Mouse (Mus musculus) fibroblast of lung, adult 2 months (primary cell): Measurements from ENCODE around the gene Gm3327.
A peak's percentile ranks its signal among the peaks of the same experiment; 100 is the strongest.
"Not testable (repeated sequence)": the region's sequence is repeated elsewhere in the genome, so short reads cannot be mapped to it uniquely, and the experiment has no call there.

Source experiments
- DNase-seq: peaks from one replicate; pipeline ENCODE4 v3.0.0-alpha.2; 2011; ENCODE audit warnings: low read depth

Gm3327 gene

GRCm38 (mm10) chr14:44123551-44123950 is at the start of gene Gm3327:
Gm3327 (plus strand) TSS chr14:44123851.
- DNase-seq = not testable (repeated sequence)

DNA sequence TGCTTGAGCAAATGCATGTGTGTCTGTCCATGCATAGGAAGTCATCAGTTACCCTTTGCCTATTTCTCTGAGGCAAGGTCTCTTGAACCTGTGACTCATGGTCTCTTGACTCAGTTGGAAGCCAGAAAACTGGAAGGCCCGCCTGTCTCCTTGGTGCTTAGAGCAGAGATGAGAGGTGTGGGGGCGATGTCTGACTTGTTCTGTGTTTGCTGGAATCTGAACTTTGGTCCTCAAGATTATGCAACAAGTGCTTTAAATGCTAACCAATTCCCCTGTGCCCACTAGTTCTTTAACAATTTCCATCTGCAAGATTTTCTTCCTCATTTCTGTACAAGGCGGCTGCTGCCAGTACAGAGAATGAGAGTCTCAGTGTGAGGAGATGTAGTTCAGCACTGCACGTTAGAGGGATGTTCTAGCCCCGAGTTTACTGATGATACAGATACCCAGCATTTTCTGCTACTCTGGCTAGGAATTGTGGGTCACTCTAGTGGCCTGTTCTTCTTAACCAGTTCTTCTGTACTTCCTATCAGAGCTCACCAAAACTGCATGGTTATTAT is 45.8 kb upstream of the Gm3327 start:
- peak; percentile 69 for DNase-seq

GRCm38 (mm10) chr14:44086588-44086987 is 37.1 kb upstream of the Gm3327 start:
- DNase-seq = not testable (repeated sequence)

DNA sequence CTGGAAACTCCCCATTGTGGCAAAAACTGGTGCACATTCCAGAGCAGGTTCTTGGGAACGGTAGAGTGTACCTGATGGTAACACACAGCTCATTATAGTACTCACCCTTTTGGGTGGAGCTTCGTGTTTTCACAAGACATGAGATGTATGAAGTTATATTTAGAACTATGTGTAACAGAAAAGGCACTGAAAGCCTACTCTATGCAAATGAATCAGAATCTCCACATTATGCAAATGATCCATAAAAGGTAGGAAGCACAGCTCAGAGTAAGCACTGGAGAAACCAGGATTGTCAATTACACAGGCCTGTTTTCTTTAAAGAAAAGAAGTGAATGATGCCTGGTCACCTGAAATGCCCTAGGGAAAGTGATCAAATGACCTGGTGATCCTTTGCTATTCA is 36.1 kb upstream of the Gm3327 start:
- not testable (repeated sequence) for DNase-seq

DNA sequence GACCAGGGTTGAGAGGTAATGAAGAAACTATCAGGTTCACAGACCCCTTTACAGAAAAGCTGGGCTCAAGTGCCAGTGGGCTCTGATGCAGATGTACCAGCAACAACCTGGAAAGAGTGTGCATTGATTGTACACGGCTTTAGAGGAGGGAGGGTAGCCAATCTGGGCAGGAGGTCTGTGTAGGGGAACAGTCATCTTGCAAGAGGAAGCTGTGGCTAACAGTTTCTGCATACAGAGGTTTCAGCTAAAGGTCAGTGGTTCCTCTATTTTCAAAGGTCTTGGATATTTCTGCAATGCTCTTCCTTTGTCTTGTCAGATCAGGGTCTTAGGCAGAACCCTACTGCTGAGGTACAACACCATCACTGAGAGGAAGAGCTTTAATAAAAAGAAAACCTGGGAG is 32.1 kb upstream of the Gm3327 start:
- DNase-seq = not testable (repeated sequence)

GRCm38 (mm10) chr14:44094445-44094844 is 29.2 kb upstream of the Gm3327 start:
- DNase-seq = not testable (repeated sequence)

DNA sequence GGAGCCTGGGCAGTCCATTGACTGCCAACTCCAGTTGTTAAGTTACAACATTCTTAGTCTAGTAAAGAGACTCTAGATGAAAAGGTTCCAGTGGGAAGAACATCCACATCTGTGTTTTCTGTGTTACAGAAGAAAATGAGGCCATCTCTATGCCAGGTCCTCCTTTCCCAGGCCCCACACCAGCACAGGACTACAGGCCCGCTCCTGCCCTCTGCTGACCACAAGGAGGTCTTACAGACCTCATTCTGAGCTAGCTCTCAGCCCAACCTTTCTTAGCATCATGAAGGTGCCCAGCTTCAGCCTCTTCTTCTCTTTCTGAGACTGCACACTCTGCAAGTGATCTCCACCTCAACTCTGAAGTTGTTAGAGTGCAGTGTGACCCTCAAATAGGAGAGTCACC is 23.6 kb upstream of the Gm3327 start:
- not testable (repeated sequence) for DNase-seq

DNA sequence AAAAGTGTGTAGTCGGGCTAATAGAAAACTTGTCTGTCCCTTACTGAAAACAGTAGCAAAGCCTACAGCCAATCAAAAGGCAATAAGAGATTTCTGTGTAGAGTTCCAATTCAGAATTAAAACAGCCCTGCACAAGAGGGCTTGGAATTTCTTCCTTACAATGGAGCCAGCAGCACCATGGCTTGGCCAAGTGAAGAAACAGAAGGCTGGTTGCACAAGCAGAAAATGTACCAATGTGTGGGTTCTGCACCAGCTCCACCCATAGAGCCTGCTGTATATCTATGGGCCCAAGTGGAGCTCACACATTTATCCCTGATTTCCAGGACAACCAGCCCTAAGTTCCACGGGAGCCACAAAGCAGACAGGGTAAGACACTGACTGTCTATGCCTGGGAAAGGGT is 21.3 kb upstream of the Gm3327 start, which contains the start of gene Ear2:
Ear2 (plus strand) TSS at position 301 of the 400 bp plus-strand sequence.
- DNase-seq = not testable (repeated sequence)

- no peak for DNase-seq
These were observed 12.7 kb upstream of the Gm3327 start for GRCm38 (mm10) chr14:44110981-44111380.
